10 mouse cellular contexts compared by ENCODE assay signal in the genomic region with DNA sequence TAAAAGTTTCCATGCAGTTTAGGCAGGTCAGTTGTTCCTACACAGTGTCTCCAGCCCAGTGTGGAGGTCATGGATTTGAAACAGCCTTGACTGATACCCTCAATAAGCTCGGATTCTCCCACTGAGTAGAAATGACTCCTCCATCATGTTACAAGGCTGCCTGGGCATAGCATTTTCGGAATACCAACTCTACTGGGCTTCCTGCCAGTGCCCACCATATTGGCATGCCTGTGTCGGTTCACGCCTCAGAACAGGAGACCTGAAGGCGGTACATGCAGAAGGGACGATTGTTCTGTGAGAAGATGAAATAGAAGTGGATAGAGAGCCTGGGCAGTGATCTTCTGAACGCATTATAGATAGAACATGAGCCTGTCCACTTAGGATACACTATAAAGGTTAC. TPM values are rescaled to one million over a fixed set of nuclear protein-coding genes. Genes with fewer than 3 reads are reported as not detected.
DNase-seq lines count a peak whose midpoint lies in the region; ATAC-seq lines count a peak whose summit lies in the region.
"Had no signal": no experiment of that assay in that cellular context is flagged by ENCODE, and none has a peak within 500 bp of the region (broad histone marks: within the 10 kb centered on the region; RNA-seq: fewer than 3 reads in every experiment).

No protein-coding gene starts in this region.

- no peak for DNase-seq in hindbrain, embryonic 10.5 days (ENCODE audit: low spot score)
- DNase-seq in hindbrain, embryonic 14.5 days (ENCODE audit: low spot score), result no peak
- DNase-seq in retina, embryonic 14.5 days (ENCODE audit: low spot score), result peak; percentile 5
- no peak for DNase-seq in retina, postnatal 1 day
- DNase-seq in left cerebral cortex, postnatal 36 days (ENCODE audit: low spot score in 2 of 2), result peak; percentile 18 to 45
- DNase-seq in right cerebral cortex, postnatal 36 days (ENCODE audit: low spot score in 2 of 2), result peak; percentile 5 to 16
- no peak for DNase-seq in layer of hippocampus, adult 11-12 months (ENCODE audit: low spot score)
- DNase-seq: adrenal gland, adult 8-10 months had no signal

- intact Hi-C loops in left cerebral cortex, postnatal 36 days (cut with DNase I), result no loop called here

- no peak overlapping the region for H3K4me2 ChIP-seq in hindbrain, embryonic 14.5 days (replicated peaks)
- no peak overlapping the region for H3K4me2 ChIP-seq in midbrain, embryonic 16.5 days (ENCODE audit: low read length)

- no peaks in the 10 kb centered on the region for H3K27me3 ChIP-seq in hindbrain, embryonic 10.5 days (ENCODE audit: insufficient read depth, poor library complexity, severe bottlenecking)
- H3K27me3 ChIP-seq in hindbrain, embryonic 14.5 days (ENCODE audit: control insufficient read depth, insufficient read depth, low read length), result no peaks in the 10 kb centered on the region
- no peaks in the 10 kb centered on the region for H3K27me3 ChIP-seq in midbrain, embryonic 16.5 days (ENCODE audit: control insufficient read depth, insufficient read depth, low read depth, low read length)

- WGBS in hindbrain, embryonic 10.5 days, result 90% methylated on average over 7 of the region's 7 CpGs
- WGBS in hindbrain, embryonic 14.5 days, result 81% methylated on average over 7 of the region's 7 CpGs
- 89% methylated on average over 7 of the region's 7 CpGs for WGBS in midbrain, embryonic 16.5 days

- no peak overlapping the region for H3K9ac ChIP-seq in hindbrain, embryonic 14.5 days
- no peak overlapping the region for H3K9ac ChIP-seq in midbrain, embryonic 16.5 days (ENCODE audit: low read depth, low read length)

- no peak overlapping the region for H3K4me3 ChIP-seq in hindbrain, embryonic 10.5 days
- H3K4me3 ChIP-seq in hindbrain, embryonic 14.5 days (replicated peaks; ENCODE audit: low read length), result no peak overlapping the region
- no peak overlapping the region for H3K4me3 ChIP-seq in midbrain, embryonic 16.5 days (ENCODE audit: low read depth, low read length)

- H3K9me3 ChIP-seq in hindbrain, embryonic 10.5 days, result no peaks in the 10 kb centered on the region
- no peaks in the 10 kb centered on the region for H3K9me3 ChIP-seq in hindbrain, embryonic 14.5 days (ENCODE audit: control insufficient read depth, low read length)
- no peaks in the 10 kb centered on the region for H3K9me3 ChIP-seq in midbrain, embryonic 16.5 days (replicated peaks; ENCODE audit: control insufficient read depth, low read length, poor library complexity, severe bottlenecking)

- no peak for ATAC-seq in hindbrain, embryonic 14.5 days (ENCODE audit: low FRiP score)
- ATAC-seq in midbrain, embryonic 16.5 days, result no peak

- H3K4me1 ChIP-seq in hindbrain, embryonic 10.5 days (replicated peaks), result peaks cover 24% of the 10 kb centered on the region
- H3K4me1 ChIP-seq in hindbrain, embryonic 14.5 days (replicated peaks; ENCODE audit: control insufficient read depth, insufficient read depth, low read length), result no peaks in the 10 kb centered on the region; the same call in 1 of the 2 replicates
- no peaks in the 10 kb centered on the region for H3K4me1 ChIP-seq in midbrain, embryonic 16.5 days (ENCODE audit: control insufficient read depth, insufficient read depth, low read length)

- peak overlapping the region; percentile 78 for H3K27ac ChIP-seq in hindbrain, embryonic 10.5 days
- H3K27ac ChIP-seq in hindbrain, embryonic 14.5 days, result no peak overlapping the region
- no peak overlapping the region for H3K27ac ChIP-seq in midbrain, embryonic 16.5 days (ENCODE audit: low read length)

- no peaks in the 10 kb centered on the region for H3K36me3 ChIP-seq in hindbrain, embryonic 10.5 days
- H3K36me3 ChIP-seq in hindbrain, embryonic 14.5 days (replicated peaks; ENCODE audit: control insufficient read depth, insufficient read depth), result no peaks in the 10 kb centered on the region
- H3K36me3 ChIP-seq in midbrain, embryonic 16.5 days (ENCODE audit: control insufficient read depth, insufficient read depth, low read length), result no peaks in the 10 kb centered on the region

RNA-seq across cellular contexts. Expression of gene Slc38a4, which starts 53.9 kb away (rescaled TPM):
- polyA plus RNA-seq in hindbrain, embryonic 10.5 days (2016; fragmentation: Nextera tagmentation; extraction: Ambion mirVana), result 28.6 and 37.9 TPM in 2 replicates
- 3.6 and 3.9 TPM in 2 replicates for polyA plus RNA-seq in hindbrain, embryonic 14.5 days (2014; fragmentation: Nextera tagmentation; extraction: Ambion mirVana)
- 1 to 10 TPM in 1 of 2 experiments, under 1 TPM in 1; 0.64 to 1.4 TPM for total RNA-seq in left cerebral cortex, postnatal 36 days (2021)
- polyA plus RNA-seq in midbrain, embryonic 16.5 days (2015; fragmentation: Nextera tagmentation; extraction: Ambion mirVana), result 4.1 and 4.2 TPM in 2 replicates
- total RNA-seq: megakaryocyte, adult 5-6 weeks had no signal

Comparison
In these comparisons a context has a peak if more than half of its experiments do, and no peak if none do; other contexts are left out.
1. DNase-seq: peak in retina, embryonic 14.5 days (single experiment), left cerebral cortex, postnatal 36 days (2 of 2) and right cerebral cortex, postnatal 36 days (2 of 2); none in hindbrain, embryonic 10.5 days (single experiment), hindbrain, embryonic 14.5 days (single experiment), retina, postnatal 1 day (single experiment) and layer of hippocampus, adult 11-12 months (single experiment).